Mouse (Mus musculus) thymus, adult 2 months (tissue): ENCODE results near the gene Fndc7.

ENCODE experiments used
- CTCF ChIP-seq: fragments of 200-500 bp; IDR thresholded peaks from 2 replicates; pipeline ENCODE4 v1.5.1; 2012; ENCODE audit warnings: mild to moderate bottlenecking, control low read depth, low read length, moderate library complexity, borderline replicate concordance; ENCODE audit not compliant: control insufficient read depth, poor library complexity, insufficient read depth; ENCODE audit errors: extremely low read depth
- POLR2A ChIP-seq: fragments of 200-500 bp; IDR thresholded peaks from 2 replicates; pipeline ENCODE4 v1.6.1; 2012; ENCODE audit warnings: mild to moderate bottlenecking, low read length, control low read depth, moderate library complexity; ENCODE audit not compliant: control insufficient read depth, poor library complexity, insufficient read depth; ENCODE audit errors: extremely low read depth

DNA sequence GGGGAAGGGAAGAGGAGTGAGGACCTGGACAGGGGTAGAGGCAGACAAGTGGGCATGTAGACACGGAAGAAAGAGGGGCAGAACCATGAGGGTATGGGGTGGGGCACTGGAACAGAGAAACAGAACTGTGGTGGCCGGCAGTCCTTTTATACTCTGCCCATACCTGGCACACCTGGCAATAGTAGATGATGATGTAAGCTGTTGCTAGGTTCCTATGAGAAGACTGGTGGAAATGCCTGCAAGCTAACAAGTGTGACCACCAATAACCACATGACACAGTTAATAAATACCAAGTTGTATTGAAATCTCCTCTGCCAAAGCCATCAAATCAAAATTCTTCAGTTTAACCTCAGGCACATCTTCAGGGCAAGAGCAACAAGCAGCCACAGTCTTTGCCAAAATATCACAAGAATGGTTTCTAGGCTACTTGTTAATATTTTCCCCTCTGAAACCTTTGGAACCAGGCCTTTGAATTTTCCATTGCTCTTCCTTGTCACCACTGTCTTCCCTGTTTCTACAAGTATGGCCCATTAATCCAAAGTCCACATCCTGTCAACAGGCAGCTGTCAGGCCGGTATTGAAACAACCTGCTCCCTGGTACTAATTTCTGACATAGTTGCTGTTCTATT is 30.7 kb upstream of the Fndc7 start:
- TF ChIP-seq CTCF (no peak), POLR2A (no peak)
